Mouse (Mus musculus): ENCODE measurements around the gene Cyp4f37.
A peak's percentile ranks its signal among the peaks of the same experiment; 100 is the strongest.

Cyp4f37 gene

DNA sequence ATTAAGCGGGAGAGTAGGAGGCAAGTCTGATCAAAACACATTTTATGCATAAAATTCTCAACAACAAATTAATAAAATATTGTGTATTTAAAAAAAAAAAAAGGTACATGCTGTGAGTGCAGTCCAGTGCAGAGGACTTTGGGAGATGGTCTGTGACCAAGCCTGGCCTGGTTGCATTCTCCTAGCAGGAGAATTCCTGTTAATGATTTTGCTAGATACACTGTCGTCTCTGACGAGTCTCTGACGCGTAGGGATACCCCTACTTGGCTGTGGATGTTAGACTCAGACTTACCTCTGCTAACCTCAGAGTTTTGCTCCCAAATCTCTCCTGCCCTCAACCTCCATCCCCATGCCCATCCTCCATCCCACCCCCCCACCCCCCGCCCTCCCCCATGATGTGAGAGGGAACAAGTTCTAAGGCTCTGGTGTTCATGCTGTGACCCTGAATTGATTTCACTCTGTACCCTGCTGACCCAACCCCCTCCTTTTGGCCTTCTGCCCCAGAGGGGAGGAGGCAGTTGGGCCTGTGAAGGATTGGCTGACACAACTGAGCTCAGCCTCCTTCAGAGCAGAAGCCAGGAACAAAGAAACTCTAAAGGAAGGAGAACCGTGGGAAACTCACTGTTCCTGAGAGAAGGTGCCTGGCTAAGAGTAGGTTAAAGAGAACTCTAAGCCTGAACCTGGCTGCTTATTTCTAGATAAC lies 64.1 kb downstream of the Cyp4f37 start, which contains the start of gene Cyp4f15:
Gene Cyp4f15, plus strand, starts transcription at position 580 of the 703 bp plus-strand sequence.
- peak; percentile 76 to 80 for DNase-seq

All from cerebellum, postnatal 10 days (tissue).